In the genomic region with DNA sequence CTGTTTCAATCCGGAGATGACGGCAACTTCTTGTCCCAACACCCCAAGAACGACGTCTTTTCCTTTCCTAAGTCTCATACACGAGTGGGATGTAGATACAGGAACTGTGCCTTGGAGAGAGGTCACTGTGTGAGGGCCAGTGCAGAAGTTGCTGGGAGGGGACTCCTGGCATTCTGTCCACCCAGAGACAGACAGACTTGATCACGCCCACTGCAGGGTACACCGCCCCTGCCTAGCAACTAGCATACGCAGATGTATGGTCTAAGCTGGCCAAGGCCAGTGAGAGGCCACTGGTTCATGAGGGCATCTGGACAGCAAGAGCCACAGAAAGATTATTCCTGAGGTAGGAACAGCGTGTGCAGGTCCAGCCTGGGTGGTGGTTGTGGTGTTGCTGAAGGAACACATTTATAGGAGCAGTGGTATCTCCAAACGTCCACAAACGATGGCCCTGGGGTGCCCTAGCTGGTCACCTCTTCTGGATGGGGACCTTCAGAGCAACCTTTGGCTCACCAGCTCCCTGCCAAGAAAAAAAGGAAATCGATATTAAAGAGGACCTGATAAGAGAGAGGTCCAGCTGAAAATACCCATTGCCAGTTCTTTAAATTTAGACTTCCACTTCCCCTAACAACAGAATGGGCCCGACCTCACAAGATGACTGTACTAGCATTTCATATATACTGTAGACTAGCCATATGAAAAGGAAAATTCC, we compare ENCODE assay signal across 8 mouse cellular contexts. TPM values are rescaled to one million over a fixed set of nuclear protein-coding genes. Genes with fewer than 3 reads are reported as not detected.
A peak's percentile ranks its signal among the peaks of the same experiment; 100 is the strongest.
DNase-seq lines count a peak whose midpoint lies in the region; ATAC-seq and TF ChIP-seq lines count a peak whose summit lies in the region.

No protein-coding gene starts in this region.

- TF ChIP-seq POLR2A in small intestine, adult 2 months (IDR thresholded peaks at IDR 0.05; ENCODE audit: low read depth, low read length), result no peak

- no peak overlapping the region for H3K27ac ChIP-seq in hindbrain, embryonic 11.5 days (ENCODE audit: low read depth, low read length)
- no peak overlapping the region for H3K27ac ChIP-seq in liver, embryonic 12.5 days
- H3K27ac ChIP-seq in small intestine, adult 2 months (ENCODE audit: insufficient read depth, low read depth, low read length), result no peak overlapping the region

- no peaks in the 10 kb centered on the region for H3K36me3 ChIP-seq in hindbrain, embryonic 11.5 days (ENCODE audit: control insufficient read depth, insufficient read depth, low read length)
- no peaks in the 10 kb centered on the region for H3K36me3 ChIP-seq in liver, embryonic 12.5 days
- H3K36me3 ChIP-seq in small intestine, adult 2 months (ENCODE audit: control insufficient read depth, insufficient read depth, low read length), result no peaks in the 10 kb centered on the region

- no peaks in the 10 kb centered on the region for H3K9me3 ChIP-seq in hindbrain, embryonic 11.5 days (ENCODE audit: control insufficient read depth, low read length)
- no peaks in the 10 kb centered on the region for H3K9me3 ChIP-seq in liver, embryonic 12.5 days (replicated peaks)

- H3K27me3 ChIP-seq in hindbrain, embryonic 11.5 days (ENCODE audit: control insufficient read depth, insufficient read depth, low read length), result no peaks in the 10 kb centered on the region
- peaks cover 19% of the 10 kb centered on the region for H3K27me3 ChIP-seq in liver, embryonic 12.5 days (replicated peaks)
- H3K27me3 ChIP-seq in small intestine, adult 2 months (ENCODE audit: control insufficient read depth, insufficient read depth, low read length), result no peaks in the 10 kb centered on the region

- ATAC-seq in hindbrain, embryonic 11.5 days (ENCODE audit: low FRiP score), result peak; percentile 61
- ATAC-seq in liver, embryonic 12.5 days, result peak; percentile 51; the same call in 1 of the 2 replicates

- WGBS in hindbrain, embryonic 11.5 days, result 48% methylated on average over 13 of the region's 13 CpGs
- WGBS in liver, embryonic 12.5 days (ENCODE audit: insufficient replicate concordance), result 28% methylated on average over 13 of the region's 13 CpGs
- 20% methylated on average over 13 of the region's 13 CpGs for WGBS in small intestine, adult 2 months

- TF ChIP-seq CTCF in small intestine, adult 2 months (IDR thresholded peaks at IDR 0.05; ENCODE audit: extremely low read depth, insufficient read length, insufficient replicate concordance, low read depth, low read length), result no peak

- H3K4me2 ChIP-seq in hindbrain, embryonic 11.5 days (replicated peaks; ENCODE audit: low read depth, low read length), result peak overlapping the region; percentile 72
- peak overlapping the region; percentile 84 for H3K4me2 ChIP-seq in liver, embryonic 12.5 days

- peaks cover 3% of the 10 kb centered on the region; the same call in 1 of the 2 replicates for H3K4me1 ChIP-seq in hindbrain, embryonic 11.5 days (replicated peaks; ENCODE audit: control insufficient read depth, insufficient read depth, low read length)
- H3K4me1 ChIP-seq in liver, embryonic 12.5 days, result peaks cover 19% of the 10 kb centered on the region
- peaks cover 8% of the 10 kb centered on the region for H3K4me1 ChIP-seq in small intestine, adult 2 months (ENCODE audit: control insufficient read depth, insufficient read depth, insufficient read length, low read length)

- peak overlapping the region; percentile 31 for H3K9ac ChIP-seq in hindbrain, embryonic 11.5 days (ENCODE audit: low read depth, low read length)
- H3K9ac ChIP-seq in liver, embryonic 12.5 days, result no peak overlapping the region

- H3K4me3 ChIP-seq in hindbrain, embryonic 11.5 days (ENCODE audit: low read depth, low read length), result peak overlapping the region; percentile 51
- peak overlapping the region; percentile 60 for H3K4me3 ChIP-seq in liver, embryonic 12.5 days
- 0 out of 2 replicates have a peak overlapping the region, but pooled peaks have one; percentile 14 for H3K4me3 ChIP-seq in small intestine, adult 2 months (ENCODE audit: low read depth, low read length)

- peak; percentile 31 for DNase-seq in layer of hippocampus, adult 11-12 months (ENCODE audit: low spot score)
- no peak for DNase-seq in layer of hippocampus, adult 9-10 months (ENCODE audit: low spot score)
- DNase-seq in cerebellum, postnatal 14 days, result peak; percentile 23 to 33
- DNase-seq in hindbrain, embryonic 11.5 days (ENCODE audit: low spot score), result peak; percentile 14
- DNase-seq in spleen, postnatal 36 days (ENCODE audit: low spot score in 2 of 2), result no peak
- no peak for DNase-seq in spleen, adult 12 weeks (ENCODE audit: low spot score)

RNA-seq across cellular contexts. Expression of a gene that starts 0.6 kb away (rescaled TPM):
- polyA plus RNA-seq in hindbrain, embryonic 11.5 days (2014; fragmentation: Nextera tagmentation; extraction: Ambion mirVana), result 0.29 and 0.68 TPM in 2 replicates
- polyA plus RNA-seq in liver, embryonic 12.5 days (2016; fragmentation: Nextera tagmentation; extraction: Ambion mirVana), result not detected in 2 replicates
- 0.06 and 0.16 TPM in 2 replicates for polyA plus RNA-seq in small intestine, adult 2 months (2012; rRNA removed)

RNA-seq across cellular contexts. Expression of a gene that starts 13.2 kb away (rescaled TPM):
- polyA plus RNA-seq in hindbrain, embryonic 11.5 days (2014; fragmentation: Nextera tagmentation; extraction: Ambion mirVana), result 2.6 and 3.1 TPM in 2 replicates
- 0.61 and 0.83 TPM in 2 replicates for polyA plus RNA-seq in liver, embryonic 12.5 days (2016; fragmentation: Nextera tagmentation; extraction: Ambion mirVana)
- polyA plus RNA-seq in small intestine, adult 2 months (2012; rRNA removed), result 4.9 and 7.3 TPM in 2 replicates

RNA-seq across cellular contexts. Expression of a gene that starts 35.6 kb away (rescaled TPM):
- not detected in 2 replicates for polyA plus RNA-seq in hindbrain, embryonic 11.5 days (2014; fragmentation: Nextera tagmentation; extraction: Ambion mirVana)
- polyA plus RNA-seq in liver, embryonic 12.5 days (2016; fragmentation: Nextera tagmentation; extraction: Ambion mirVana), result not detected in 2 replicates
- polyA plus RNA-seq in small intestine, adult 2 months (2012; rRNA removed), result 0.20 and 0.67 TPM in 2 replicates

RNA-seq across cellular contexts. Expression of a gene that starts 57.0 kb away (rescaled TPM):
- polyA plus RNA-seq in hindbrain, embryonic 11.5 days (2014; fragmentation: Nextera tagmentation; extraction: Ambion mirVana), result 47.0 and 49.9 TPM in 2 replicates
- polyA plus RNA-seq in liver, embryonic 12.5 days (2016; fragmentation: Nextera tagmentation; extraction: Ambion mirVana), result 28.7 and 29.6 TPM in 2 replicates
- polyA plus RNA-seq in small intestine, adult 2 months (2012; rRNA removed), result 54.9 and 68.9 TPM in 2 replicates

RNA-seq across cellular contexts. Expression of a gene that starts 57.3 kb away (rescaled TPM):
- 58.1 and 67.4 TPM in 2 replicates for polyA plus RNA-seq in hindbrain, embryonic 11.5 days (2014; fragmentation: Nextera tagmentation; extraction: Ambion mirVana)
- 36.6 and 38.3 TPM in 2 replicates for polyA plus RNA-seq in liver, embryonic 12.5 days (2016; fragmentation: Nextera tagmentation; extraction: Ambion mirVana)
- 5.1 and 9.1 TPM in 2 replicates for polyA plus RNA-seq in small intestine, adult 2 months (2012; rRNA removed)

Comparison
In these comparisons a context has a peak if more than half of its experiments do, and no peak if none do; other contexts are left out.
1. DNase-seq: peak in layer of hippocampus, adult 11-12 months (single experiment), cerebellum, postnatal 14 days (2 of 2) and hindbrain, embryonic 11.5 days (single experiment); none in layer of hippocampus, adult 9-10 months (single experiment), spleen, postnatal 36 days (0 of 2) and spleen, adult 12 weeks (single experiment).
2. Peak in every context shown above with its lines, with median percentiles within 50 percentile points of each other: H3K4me3 ChIP-seq.